Mouse (Mus musculus) testis, postnatal 14 days (tissue): ENCODE measurements around the gene Cep131.

Source experiments
- DNase-seq: peaks from one replicate; pipeline ENCODE4 v3.0.0; 2021; ENCODE audit warnings: low spot score

Gene Cep131

DNA sequence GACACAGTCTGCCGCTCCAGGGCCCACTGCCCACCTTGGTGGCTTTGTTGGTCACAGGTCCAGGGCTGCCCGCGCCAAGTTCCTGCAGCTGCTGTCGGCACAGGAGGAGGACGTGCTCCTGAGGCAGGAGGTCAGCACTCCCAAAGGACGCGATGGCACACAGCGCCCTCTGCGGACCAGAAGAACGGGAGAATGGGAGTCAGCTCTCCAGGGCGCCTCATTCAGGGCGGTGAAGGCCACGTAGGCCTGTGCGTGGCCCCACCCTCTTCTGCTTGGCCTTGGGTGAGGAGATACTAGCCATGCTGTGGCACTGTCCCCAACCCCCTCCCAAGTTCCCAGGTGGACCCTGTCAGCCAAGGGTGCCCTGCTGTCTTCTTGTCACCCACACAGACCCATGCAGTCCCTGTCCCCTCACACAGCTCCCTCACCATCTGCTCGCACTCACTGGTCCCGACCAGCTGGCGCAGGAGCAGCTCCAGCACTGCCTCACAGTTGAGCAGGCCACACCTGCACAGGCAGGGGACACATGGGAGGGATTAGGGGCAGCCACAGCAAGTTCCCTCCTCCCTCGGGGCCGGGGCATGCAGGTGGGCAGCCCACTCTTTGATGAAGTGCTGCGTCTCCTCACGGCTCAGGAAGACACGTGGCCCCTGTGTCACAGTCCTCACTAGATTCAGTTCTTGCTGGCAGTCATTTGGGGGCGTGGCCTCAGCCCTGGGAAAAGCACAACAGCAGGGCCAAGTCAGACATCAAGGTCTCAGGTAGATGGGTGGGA lies 6.4 kb upstream of the Cep131 start:
- DNase-seq: no peak

DNA sequence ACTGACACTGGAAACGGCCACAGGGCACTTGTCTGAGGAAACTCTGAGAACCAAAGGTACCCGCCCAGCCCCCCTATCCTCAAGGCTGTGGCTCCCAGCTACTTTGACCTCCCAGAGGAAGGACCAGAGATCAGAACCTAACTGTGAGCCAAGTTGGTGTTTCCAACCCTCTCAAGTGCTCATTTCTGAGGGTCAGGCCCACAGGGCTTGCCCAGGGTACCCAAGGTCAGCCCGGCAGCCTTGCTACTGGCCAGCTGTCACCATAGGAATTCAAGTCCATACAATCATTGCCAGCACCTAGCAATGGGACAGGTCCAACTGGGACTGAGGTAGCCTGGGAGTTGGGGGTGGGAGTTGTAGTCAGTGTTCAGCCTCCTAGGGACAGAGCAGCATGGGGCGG lies 4.0 kb upstream of the Cep131 start:
- no peak for DNase-seq

DNA sequence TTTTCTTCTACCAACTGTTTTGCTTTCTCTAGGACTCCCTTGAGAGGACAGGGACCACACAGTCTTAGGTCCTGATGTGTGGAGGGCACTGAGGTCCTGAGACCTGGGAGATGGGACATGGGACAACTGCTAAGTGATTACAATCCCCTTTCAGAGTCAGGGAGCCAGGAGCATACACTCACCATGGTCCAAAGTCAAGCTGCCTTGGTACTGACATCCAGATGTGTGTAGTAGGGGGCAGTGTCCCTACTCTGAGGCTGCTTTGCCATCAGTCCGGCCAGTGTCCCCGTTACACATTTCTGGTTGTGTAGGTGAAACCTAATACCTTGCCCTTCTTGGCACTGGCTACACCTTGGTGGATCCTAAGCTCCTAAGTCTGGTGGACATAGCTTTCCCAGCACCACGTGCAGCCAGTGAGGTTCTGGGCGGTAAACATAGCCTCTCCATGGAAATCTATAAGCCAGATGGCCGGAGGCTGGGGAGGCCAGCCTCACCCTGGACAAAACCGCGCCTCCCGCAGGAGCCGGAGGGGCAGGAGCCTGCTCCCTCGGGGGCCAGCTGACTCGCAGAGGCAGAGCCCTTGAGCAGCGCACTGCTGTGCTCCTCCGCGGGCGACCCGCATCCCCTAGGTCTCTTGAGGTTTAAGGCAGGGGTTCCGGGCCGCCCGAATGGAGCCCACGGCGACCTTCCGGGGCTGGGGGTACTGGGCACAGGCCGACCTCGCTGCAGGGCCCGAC lies 568 bp downstream of the Cep131 start:
- DNase-seq: peak; percentile 55

DNA sequence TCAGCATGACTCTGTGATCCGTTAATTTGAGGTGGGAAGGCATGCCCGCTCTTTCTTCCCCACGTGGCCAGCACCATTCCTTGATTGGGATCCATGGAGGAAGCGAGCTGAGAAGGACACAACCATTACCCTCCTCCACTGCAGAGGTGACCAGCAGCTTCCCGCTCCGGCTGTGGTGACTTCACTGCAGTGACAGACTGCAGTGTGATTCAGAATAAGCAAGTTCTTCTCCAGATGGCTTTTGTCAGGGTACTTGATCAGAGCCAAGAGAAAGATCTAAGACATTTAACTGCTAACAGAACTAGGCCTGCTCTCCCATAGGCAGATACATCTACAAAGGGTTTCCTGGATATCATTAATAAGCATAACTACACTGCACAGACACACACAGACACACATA lies 6.3 kb downstream of the Cep131 start:
- no peak for DNase-seq

DNA sequence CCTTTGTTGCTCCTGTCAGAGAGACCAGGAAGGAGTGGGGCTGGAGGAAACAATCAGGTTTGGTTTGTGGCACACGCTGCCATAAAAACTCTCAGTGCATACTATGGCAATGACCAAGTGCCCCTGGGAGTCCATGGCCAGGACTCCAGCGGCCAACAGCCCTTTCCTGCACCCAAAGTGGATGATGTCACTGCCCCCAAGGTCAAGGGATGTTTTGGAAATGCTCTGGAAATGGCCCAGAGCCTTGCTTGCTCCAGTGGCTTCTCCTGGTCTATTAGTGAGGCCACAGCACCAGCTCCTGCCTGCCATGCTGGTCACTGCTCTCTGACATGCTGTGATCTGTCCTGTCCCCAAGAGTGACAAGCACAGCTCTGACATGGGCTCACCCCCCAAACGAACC lies 10.4 kb downstream of the Cep131 start:
- DNase-seq: no peak

DNA sequence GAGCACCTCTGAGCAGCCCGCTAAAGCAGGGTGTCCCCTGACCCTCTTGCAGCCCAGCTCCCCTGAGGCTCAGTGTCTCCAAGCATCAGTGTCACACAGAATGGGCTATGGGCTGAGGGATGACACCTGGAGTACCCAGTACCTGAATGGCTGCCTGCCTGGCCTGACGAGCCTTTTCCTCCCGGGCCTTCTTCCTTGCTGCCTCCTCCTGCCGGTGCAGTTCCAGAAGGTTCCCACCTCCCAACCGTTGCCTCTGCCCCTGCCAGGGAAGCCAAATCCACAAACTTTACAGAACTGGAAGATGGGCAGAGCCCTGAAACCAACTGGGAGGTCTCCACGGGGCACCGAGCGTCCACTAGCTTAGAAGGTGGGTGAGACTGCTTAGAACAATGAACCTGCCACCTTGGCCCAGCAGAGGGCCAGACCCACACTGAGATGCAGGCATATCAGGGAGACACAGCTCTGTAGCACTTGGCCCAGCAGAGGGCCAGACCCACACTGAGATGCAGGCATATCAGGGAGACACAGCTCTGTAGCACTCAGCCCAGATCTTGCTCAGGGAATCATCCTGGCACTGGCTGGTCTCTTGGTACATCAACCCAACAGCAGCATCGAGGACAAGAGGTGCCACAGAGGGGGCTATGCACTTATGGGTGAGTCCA lies 13.5 kb downstream of the Cep131 start:
- no peak for DNase-seq

DNA sequence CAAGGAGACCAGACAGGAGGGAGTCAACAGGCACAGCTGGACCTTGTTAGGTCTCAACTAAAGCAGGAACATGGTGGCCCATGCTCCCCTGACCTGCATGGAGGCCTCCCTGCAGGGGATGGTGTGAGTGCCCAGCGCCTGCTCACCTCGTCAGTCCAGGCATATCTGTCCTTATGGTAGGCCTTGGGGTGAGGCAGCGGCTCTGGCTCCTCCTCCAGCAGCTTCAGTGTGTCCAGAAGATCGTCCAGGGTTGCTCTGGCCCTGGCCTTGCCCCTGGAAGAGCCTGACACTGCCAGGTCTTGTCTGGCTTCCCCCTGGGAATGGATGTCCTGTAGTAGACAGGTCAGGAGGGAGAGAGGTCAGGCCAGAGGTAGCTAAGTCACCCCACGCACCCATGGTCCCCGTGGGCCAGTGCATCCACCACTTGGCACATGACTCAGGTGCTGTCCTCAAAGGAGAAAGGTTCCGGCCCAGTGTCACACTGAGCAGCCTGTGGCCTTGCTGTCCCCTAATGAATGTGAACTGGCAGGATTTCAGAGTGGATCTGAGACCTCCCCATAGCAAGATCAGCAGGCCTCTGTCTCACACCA lies 14.8 kb downstream of the Cep131 start:
- no peak for DNase-seq

DNA sequence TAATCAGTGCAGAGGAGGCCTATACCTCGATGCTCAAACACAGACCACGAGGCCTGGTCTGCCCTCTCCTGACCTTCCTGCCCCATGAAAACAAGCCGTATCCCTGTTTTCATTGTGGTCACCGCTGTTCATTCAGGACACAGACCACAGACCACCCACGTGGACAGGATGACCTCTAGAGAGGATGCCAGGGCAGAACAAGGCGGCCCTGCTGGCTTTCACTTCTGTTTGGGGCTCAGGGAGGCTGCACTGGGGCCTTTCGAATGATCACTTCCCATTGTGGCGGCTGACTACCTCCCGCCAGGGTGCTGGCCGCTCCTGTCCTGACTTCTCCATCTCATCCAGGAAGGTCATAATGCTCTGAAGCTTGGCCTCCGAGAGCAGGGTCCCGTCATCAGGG lies 15.6 kb downstream of the Cep131 start:
- no peak for DNase-seq

DNA sequence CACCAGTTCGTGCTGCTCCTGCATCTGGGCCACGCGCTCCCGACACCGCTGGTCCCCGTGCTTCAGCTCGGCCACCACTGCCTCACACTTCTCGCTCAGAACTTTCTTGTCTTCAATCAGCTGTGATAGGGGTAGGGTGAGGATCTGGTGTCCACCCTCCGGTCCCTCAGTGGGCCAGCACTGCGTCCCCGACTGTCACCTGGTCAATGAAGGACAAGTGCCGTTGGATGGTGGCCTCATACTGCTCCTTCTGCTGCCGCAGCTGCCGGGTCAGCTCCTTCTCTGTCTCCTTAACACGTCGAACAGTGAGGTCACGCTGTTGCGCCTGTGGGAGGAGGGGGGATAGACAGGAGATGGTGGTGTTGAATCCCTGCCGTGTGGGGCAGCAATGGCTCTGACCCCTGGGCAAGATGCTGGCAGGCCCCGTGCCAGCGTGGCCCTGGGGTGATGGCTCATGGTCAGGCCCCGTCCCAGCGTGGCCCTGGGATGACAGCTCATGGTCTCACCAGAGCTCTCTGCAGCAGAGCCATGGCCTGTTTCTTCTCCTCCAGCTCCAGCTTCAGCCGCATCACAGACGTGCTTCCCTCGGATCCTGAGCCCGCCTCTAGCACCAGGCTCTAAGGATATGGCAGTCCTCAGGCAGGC lies 16.2 kb downstream of the Cep131 start:
- DNase-seq: no peak

DNA sequence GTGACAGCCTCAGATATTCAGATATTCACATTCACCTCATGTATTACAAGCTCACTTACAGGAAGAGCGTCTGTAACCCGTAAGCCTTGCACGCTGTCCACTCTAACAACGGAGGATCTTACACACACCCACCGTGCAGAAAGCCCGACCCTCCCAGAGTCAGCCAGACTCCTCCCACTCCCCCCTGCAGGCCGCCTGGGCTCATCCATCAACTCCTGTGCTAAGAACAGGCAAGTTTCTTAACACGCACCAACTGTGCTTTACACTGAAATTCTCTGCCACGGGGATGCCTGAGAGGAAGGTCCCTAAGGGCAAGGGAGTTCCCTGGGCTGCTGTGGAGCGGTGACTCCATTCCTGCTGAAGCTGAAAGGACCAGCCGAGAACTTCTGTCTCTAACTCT lies 17.4 kb downstream of the Cep131 start:
- no peak for DNase-seq

DNA sequence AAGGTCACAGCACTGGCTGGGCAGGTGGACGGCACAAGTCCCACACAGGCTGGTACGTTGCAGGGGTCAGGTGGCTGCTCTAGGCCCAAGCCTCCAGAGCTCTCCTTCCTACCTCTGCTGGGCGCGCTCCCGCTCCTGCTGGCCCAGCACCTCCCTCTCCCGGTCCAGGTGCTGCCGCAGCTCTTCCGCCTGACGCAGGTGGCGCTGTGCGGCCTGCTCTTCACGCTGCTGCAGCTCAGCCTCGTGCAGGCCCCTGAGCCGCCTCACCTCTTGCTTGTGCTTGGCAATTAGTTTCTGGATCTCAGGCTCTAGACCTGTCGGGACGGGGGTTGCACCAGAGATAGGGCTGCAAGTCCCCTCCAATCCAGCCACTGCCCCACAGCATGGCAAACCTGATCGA lies 18.8 kb downstream of the Cep131 start:
- no peak for DNase-seq

DNA sequence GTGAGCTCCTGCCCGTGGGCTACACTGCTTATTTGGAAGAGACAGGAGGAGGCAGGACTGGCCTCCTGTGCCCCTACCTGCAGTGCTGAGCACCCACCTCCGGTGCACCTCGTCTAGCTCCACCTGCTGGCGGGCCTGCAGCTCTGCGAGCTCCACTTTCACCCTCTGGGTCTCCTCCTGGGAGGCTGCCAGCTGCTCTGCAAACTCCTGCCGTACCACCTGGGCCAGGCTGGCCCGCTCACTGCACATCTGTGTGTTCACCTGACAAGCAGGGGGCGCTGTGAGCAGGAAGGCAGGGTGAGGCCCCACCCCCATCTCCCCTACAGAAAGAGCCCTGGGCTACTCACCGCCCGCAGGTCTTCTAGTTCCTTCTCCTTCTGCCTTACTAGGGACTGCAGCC lies 21.3 kb downstream of the Cep131 start:
- peak; percentile 31 for DNase-seq

DNA sequence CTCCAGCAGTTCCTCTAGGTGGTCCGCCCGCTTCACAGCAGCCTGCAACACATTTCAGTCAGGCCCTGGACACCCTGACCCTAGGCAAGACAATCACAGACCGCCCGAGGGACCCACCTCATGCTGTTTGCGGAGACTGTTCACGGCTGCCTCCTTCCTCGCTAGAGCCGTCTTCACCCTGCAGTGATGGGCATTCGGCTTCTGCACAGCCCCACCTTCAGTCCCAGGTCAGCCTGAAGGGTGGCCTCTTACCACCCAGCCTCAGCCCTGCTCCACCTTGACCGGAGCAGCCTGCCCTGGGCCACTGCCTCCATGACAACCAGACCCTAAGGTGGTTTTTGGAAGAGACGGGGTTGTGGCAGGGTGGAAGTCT lies 22.0 kb downstream of the Cep131 start:
- DNase-seq: no peak

DNA sequence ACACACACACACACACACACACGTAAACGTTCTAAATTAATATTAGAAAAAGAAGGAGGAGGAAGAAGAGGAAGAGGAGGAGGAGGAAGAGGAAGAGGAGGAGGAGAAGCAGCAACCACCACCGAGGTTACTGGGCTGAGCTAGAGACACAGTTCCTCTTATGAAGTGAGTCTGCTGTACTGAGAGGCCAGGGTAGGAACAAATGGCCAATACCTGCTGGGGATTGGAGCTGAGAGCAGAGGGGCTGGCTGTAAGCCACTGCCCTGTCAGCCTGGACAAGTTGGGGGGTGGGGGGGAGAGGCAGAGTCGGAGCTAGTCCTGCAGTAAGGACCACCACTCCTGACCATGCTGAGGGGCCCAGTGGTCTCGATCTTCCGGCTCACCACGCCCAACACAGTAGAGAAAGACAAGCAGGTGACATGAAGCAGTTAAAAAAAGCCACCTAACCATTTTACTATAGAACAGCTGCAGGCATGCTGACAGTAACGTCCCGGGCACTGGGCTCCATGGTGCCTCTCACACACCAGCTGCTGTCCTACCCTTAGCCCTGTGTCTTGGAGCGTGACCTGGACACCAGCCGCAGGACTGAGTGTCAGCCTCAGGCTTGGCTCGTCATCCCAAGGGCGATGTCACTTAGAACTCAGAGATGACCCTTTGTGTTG lies 22.5 kb downstream of the Cep131 start:
- DNase-seq: no peak

DNA sequence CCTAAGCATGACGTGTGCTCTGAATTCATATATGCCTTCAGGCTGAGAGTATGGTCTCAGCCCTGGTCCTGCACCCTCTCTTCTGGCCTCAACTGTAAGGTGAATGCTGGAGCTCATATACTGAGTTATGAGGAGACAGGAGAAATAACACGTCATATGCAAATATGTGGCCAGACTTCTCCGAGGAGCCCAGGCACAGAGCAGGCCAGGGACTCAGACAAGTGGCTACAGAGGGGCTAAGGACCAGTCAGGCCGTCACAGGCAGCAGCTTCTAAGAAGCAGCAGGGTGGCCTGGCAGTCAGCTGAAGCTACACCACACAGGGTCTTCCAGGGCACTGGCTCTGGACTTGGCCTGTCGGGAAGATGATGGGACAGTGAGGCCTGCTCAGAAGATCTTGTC lies 23.3 kb downstream of the Cep131 start:
- no peak for DNase-seq

DNA sequence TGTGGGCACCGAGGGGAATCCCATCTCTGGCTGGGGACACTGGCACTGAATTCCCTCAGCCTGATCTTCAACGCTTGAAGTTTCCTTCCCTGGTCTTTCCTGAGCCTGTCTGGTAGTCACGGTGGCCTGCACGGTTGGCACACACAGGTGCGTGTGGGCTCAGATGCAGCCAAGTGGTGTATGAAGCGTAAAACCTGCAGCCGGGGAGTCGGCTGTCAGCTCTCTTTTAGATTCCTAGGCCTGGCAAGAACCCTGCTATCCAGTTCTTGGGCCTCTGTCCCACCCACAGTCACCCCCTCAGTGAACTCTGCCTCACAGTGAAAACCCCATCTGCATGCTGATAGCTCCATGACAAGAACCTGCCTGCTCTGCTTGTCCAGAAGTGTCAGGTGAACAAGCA lies 26.0 kb downstream of the Cep131 start:
- no peak for DNase-seq

DNA sequence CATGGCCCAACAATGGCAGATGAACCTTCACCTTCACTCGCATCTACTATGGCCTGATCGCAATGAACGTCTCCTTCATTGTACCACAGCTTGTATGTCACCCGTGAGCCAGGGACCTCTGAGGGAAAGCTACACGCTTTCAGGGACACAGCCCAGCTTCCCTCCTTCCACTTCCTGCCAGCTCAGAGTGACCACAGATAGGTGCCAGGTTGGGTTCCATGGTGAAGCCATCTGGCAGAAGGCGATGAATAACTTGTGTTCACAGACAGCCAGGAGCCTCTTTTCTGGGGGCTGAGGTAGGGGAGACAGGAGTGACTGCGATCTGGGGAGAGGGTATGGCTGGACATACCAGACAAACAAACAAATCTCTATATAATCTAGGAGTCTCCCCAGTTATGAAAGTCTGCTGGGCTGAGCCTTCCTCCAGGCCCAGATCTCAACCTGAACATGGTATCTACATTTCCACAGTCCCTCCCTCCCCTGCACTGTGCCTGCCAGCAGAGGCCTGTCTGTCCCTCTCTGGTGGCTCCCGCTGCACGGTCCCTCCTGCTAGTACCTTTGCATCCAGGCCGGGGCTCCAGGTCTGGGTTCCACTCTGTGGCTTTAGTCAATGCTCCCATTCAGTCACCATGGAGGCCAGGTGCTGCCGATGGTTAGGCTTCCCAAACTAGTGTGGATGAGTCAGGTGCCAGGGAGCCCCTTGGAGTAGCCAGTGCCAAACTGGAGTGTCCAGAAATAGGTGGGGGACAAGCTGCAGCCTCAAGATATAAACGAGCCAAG lies 30.5 kb downstream of the Cep131 start:
- no peak for DNase-seq

DNA sequence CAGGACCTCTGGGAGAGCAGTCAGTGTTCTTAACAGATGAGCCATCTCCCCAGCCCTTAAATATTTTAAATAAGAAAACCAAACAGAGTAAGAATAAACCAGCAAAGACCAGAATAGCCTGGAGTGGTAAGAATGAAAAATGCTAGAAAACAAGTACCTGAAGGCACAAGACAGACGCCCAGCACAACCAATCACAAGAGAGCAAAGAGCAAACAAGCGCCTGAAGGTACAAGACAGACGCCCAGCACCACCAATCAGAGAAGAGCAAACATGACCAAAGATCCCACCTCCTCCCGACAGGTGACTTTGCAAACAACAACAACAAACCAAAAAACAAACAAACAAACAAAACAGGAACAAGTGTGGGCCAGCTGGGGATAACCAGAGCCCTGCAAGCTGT lies 32.8 kb downstream of the Cep131 start:
- DNase-seq: no peak

DNA sequence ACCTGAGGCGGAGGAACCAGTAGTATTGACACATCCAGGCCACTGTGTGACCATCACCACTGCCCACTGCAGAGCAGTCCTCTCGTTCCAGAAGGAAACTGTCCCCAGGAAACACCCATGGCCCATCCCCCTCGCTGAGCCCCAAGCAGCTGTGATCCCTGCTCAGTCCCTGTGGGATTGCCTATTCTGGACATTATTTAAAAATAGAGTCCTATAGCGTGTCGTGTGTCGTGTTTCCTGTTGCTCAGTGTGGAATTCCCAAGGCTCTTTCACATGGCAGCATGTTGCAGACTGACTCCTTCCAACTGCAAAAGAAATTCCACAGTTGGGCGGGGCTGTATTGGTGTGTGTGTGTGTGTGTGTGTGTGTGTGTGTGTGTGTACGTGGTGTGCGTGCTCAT lies 34.4 kb downstream of the Cep131 start:
- DNase-seq: no peak

DNA sequence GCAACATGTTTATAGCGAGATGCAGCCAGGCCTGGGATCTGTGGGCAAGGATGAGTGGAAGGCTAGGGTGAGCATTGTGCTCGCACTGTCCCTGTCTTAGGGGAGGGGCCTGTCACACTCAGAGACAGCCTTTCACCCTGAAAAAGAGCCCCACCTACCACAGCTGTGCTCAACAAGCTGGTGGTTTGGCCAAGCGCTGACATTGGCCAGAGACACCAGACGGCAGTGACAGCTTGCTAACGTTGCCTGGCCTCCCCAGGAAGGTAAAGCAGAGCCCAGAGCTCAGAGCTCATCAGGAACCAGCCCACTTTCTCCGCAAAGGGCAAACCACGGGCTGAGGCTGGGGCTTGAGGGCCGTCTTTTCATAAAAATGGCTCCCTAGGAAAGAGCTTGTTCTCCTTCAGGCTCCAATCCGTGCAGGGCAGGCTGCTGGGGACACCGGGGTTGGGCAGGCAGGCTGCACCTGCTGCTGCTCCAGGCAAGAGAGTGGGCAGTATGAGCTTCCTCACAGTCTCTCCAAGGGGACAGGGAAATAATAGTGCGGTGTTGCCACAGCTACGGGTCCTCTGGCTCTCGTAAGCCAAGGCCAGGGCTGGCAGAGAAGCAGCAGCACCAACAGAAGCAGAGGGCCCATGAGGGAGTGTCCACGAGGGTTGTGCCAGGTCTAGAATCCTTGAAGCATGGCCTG lies 35.4 kb downstream of the Cep131 start:
- no peak for DNase-seq

DNA sequence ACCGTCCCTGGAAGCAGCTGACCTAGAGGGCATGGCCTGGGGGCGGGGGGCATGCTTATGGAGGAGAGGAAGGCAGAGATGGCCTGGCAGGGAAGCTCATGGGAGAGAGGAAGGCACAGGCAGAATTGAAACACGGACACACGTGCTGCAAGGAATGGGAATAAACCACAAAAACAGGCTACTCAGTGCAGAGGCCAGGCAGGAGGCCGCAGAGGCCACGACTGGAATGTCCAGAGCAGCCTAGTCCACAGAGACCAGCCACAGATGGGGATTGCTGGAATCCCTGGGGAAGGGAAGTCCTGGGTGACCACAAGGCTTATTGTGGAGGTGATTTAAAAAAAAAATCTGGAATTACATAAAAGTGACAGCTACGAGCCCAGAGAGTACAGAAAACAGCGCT lies 37.6 kb downstream of the Cep131 start:
- no peak for DNase-seq
